Mouse (Mus musculus) G1E (cell line): ENCODE results near the gene Jtb.

Experiments used
- CTCF ChIP-seq: IDR thresholded peaks from 2 replicates; pipeline ENCODE4 v1.5.1; 2012; ENCODE audit warnings: low read depth, low read length, inconsistent platforms, mixed read lengths
- GATA1 ChIP-seq: IDR thresholded peaks from 2 replicates; pipeline ENCODE4 v1.6.1; 2012; ENCODE audit warnings: borderline replicate concordance, low read length, inconsistent platforms, mixed read lengths
- POLR2AphosphoS5 ChIP-seq: IDR thresholded peaks from 2 replicates; pipeline ENCODE4 v1.6.1; 2012; ENCODE audit warnings: low read depth, low read length, inconsistent platforms; ENCODE audit not compliant: insufficient replicate concordance
- TAL1 ChIP-seq: conservative IDR thresholded peaks from 2 replicates; pipeline ENCODE4 v1.6.1; 2012; ENCODE audit warnings: low read depth, low read length, inconsistent platforms, mixed read lengths

DNA sequence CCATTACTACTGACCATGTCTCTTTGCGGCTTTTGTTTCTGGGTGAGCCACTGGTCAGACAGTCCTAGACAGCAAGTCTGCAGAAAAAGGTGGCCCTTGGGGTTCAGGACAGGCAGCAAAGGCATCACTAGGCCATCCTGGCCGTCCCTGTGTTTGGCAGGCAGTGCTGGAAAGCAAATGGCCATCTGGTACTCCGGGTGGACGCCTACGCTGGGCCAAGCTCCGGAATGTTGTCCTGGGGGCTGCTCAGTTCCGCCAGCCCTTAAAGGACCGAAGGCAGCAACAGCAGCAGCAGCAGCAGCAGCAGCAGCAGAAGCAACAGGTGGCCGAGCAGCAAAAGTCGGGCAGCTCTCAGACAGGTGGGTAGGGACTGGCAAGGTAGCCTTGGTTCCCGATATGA is 43.9 kb downstream of the Jtb start:
- TF ChIP-seq CTCF (no peak), GATA1 (no peak), POLR2AphosphoS5 (no peak), TAL1 (no peak)
